Mouse (Mus musculus) pancreas, adult 10 weeks (tissue): ENCODE measurements around the gene Gm3667. TPM values are rescaled to one million over a fixed set of nuclear protein-coding genes. Genes with fewer than 3 reads are reported as not detected.

Experiments used
- polyA plus RNA-seq: library from polyadenylated mRNA; stranded (reverse); fragments of 350-450 nt; fragmentation: Illumina TruSeq; extraction: RNeasy Lipid Tissue Mini Kit (QIAGEN cat#74804); gene quantifications from one replicate; pipeline ENCODE4 v1.2.3, GENCODE M21; 2015; ENCODE audit warnings: low read depth, low replicate concordance; ENCODE audit not compliant: insufficient read depth

The Gm3667 gene
- not detected for polyA plus RNA-seq

DNA sequence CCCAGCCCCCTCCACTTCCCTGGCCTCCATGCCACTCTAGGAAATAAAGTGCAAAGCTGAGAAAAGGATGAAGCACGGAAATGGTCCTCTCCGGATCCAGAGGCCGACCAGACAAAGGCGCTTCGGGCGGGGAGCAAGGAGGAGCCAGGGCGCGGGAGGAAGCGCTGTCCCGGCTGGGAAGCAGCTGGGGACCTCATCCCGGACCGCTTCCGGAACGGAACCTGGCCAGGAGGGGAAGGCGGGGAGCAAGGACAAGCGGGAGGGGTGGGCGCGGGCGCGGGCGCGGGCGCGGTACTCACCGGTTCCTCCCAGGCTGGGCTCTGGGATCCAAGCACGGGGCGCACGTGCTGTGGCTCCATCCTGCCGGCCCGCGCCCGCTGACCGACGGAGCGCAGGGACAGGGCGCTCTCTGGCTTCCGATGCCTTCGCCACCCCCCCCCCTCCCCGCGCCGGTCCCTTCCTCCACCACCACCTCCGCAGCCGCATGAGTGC, at the start of gene Gm3667:
Gene Gm3667 (minus strand): TSS at position 442 of the 492 bp plus-strand sequence.

DNA sequence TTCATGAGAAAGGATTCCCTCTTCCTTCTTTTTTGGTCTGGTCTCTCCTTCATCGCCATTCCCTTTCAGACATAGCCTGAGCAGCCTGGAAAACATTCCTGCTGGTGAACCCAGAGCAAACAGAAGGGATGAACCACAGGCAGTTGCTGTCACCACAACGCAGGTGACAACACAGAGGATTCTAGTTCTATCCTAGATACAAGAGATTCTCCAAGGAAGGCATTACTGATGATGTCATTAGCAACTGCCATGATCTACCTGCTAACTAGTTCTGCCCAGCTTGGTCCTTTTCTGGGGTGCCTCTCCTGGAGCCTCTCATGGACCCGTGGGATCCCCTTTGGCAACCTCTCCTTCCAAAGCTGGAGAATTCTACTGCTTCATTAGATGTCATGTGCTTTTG, 49.6 kb downstream of the Gm3667 start, which contains the start of gene Gm3642:
Gene Gm3642 (minus strand): TSS at position 101 of the 400 bp plus-strand sequence.

Other genes with a start within 250 kb of the Gm3667 start
- not detected for gene Gm10251, start 205.8 kb downstream of the Gm3667 start, polyA plus RNA-seq
- not detected for gene Gm8050, start 169.7 kb downstream of the Gm3667 start, polyA plus RNA-seq
- gene Gm3636, start 147.6 kb downstream of the Gm3667 start, polyA plus RNA-seq = 0.79 TPM
- not detected for gene Gm8362, start 115.6 kb downstream of the Gm3667 start, polyA plus RNA-seq
- not detected for gene Gm3642, start 49.7 kb downstream of the Gm3667 start, polyA plus RNA-seq
- not detected for gene Gm6356, start 83.9 kb upstream of the Gm3667 start, polyA plus RNA-seq
- gene Gm10406, start 137.5 kb upstream of the Gm3667 start, polyA plus RNA-seq = not detected
- not detected for gene Gm3685, start 155.0 kb upstream of the Gm3667 start, polyA plus RNA-seq
- gene Gm3696, start 210.7 kb upstream of the Gm3667 start, polyA plus RNA-seq = not detected
- gene Gm6676, start 235.4 kb upstream of the Gm3667 start, polyA plus RNA-seq = not detected